Mouse (Mus musculus): ENCODE results near the gene Olfr902. TPM values are rescaled to one million over a fixed set of nuclear protein-coding genes. Genes with fewer than 3 reads are reported as not detected.

The Olfr902 gene
- not detected for total RNA-seq (2023)

GRCm38 (mm10) chr9:38447352-38447751, at the start of gene Olfr902:
Gene Olfr902 (plus strand): TSS chr9:38447652.

GRCm38 (mm10) chr9:38401398-38401797, 46.1 kb upstream of the Olfr902 start, which contains the start of gene Olfr147:
Gene Olfr147 (plus strand): TSS chr9:38401698.

GRCm38 (mm10) chr9:38429155-38429554, 18.3 kb upstream of the Olfr902 start, which contains the start of gene Olfr901:
Gene Olfr901 (plus strand): TSS chr9:38429455.

GRCm38 (mm10) chr9:38462844-38463243, 15.4 kb downstream of the Olfr902 start, which contains the start of gene Olfr904:
Gene Olfr904 (plus strand): TSS chr9:38463144.

GRCm38 (mm10) chr9:38470807-38471206, 23.4 kb downstream of the Olfr902 start, which contains the start of gene Olfr905:
Gene Olfr905 (plus strand): TSS chr9:38471107.

GRCm38 (mm10) chr9:38486785-38487184, 39.3 kb downstream of the Olfr902 start, which contains the start of gene Olfr906:
Gene Olfr906 (plus strand): TSS chr9:38487085.

GRCm38 (mm10) chr9:38495501-38495900, 48.0 kb downstream of the Olfr902 start, which contains the start of gene Olfr907:
Gene Olfr907 (plus strand): TSS chr9:38495801.

Other genes with a start within 250 kb of the Olfr902 start
- not detected for gene Olfr893, start 239.3 kb upstream of the Olfr902 start, total RNA-seq (2023)
- not detected for gene Olfr894, start 229.6 kb upstream of the Olfr902 start, total RNA-seq (2023)
- gene Olfr143, start 194.9 kb upstream of the Olfr902 start, total RNA-seq (2023), result not detected
- gene Olfr895, start 179.8 kb upstream of the Olfr902 start, total RNA-seq (2023), result not detected
- gene Olfr896-ps1, start 156.5 kb upstream of the Olfr902 start, total RNA-seq (2023), result not detected
- gene Olfr25, start 118.6 kb upstream of the Olfr902 start, total RNA-seq (2023), result not detected
- gene Olfr898, start 99.2 kb upstream of the Olfr902 start, total RNA-seq (2023), result not detected
- gene Olfr250, start 80.8 kb upstream of the Olfr902 start, total RNA-seq (2023), result not detected
- not detected for gene Olfr251, start 70.6 kb upstream of the Olfr902 start, total RNA-seq (2023)
- gene Olfr147, start 46.0 kb upstream of the Olfr902 start, total RNA-seq (2023), result not detected
- not detected for gene Olfr901, start 18.2 kb upstream of the Olfr902 start, total RNA-seq (2023)
- gene Olfr904, start 15.5 kb downstream of the Olfr902 start, total RNA-seq (2023), result not detected
- gene Olfr905, start 23.5 kb downstream of the Olfr902 start, total RNA-seq (2023), result 0.12 TPM
- not detected for gene Olfr906, start 39.4 kb downstream of the Olfr902 start, total RNA-seq (2023)
- not detected for gene Olfr907, start 48.1 kb downstream of the Olfr902 start, total RNA-seq (2023)
- not detected for gene Olfr911-ps1, start 73.9 kb downstream of the Olfr902 start, total RNA-seq (2023)
- not detected for gene Olfr910, start 90.2 kb downstream of the Olfr902 start, total RNA-seq (2023)
- gene Olfr912, start 132.5 kb downstream of the Olfr902 start, total RNA-seq (2023), result not detected
- gene Olfr913, start 145.1 kb downstream of the Olfr902 start, total RNA-seq (2023), result not detected
- not detected for gene Olfr914, start 157.4 kb downstream of the Olfr902 start, total RNA-seq (2023)
- gene Olfr916, start 212.2 kb downstream of the Olfr902 start, total RNA-seq (2023), result not detected
- not detected for gene Olfr917, start 218.2 kb downstream of the Olfr902 start, total RNA-seq (2023)
- not detected for gene Olfr918, start 226.9 kb downstream of the Olfr902 start, total RNA-seq (2023)